Mouse (Mus musculus) thymus, postnatal 4 days (tissue): ENCODE measurements around the gene Plxnb2.

Experiments used
- DNase-seq: peaks from one replicate; pipeline ENCODE4 v3.0.0; 2021

Plxnb2 gene

GRCm38 (mm10) chr15:89178954-89179629, 1.5 kb downstream of the Plxnb2 start:
- DNase-seq = peak; percentile 47

- no peak for DNase-seq
Measured at GRCm38 (mm10) chr15:89178260-89178860, 2.2 kb downstream of the Plxnb2 start.

- DNase-seq = no peak
Measured at GRCm38 (mm10) chr15:89177576-89178259, 2.9 kb downstream of the Plxnb2 start.

- peak; percentile 33 for DNase-seq
Measured at GRCm38 (mm10) chr15:89177121-89177520, 3.5 kb downstream of the Plxnb2 start.

GRCm38 (mm10) chr15:89175411-89176155, 5.0 kb downstream of the Plxnb2 start:
- no peak for DNase-seq

GRCm38 (mm10) chr15:89174889-89175339, 5.7 kb downstream of the Plxnb2 start:
- DNase-seq = no peak

GRCm38 (mm10) chr15:89173906-89174214, 6.7 kb downstream of the Plxnb2 start:
- DNase-seq = no peak

- peak; percentile 54 for DNase-seq
Measured at GRCm38 (mm10) chr15:89173024-89173905, 7.3 kb downstream of the Plxnb2 start.

GRCm38 (mm10) chr15:89172276-89172935, 8.2 kb downstream of the Plxnb2 start:
- no peak for DNase-seq

GRCm38 (mm10) chr15:89171526-89172051, 9.0 kb downstream of the Plxnb2 start:
- DNase-seq = no peak

GRCm38 (mm10) chr15:89170102-89170501, 10.5 kb downstream of the Plxnb2 start:
- no peak for DNase-seq

- DNase-seq = no peak
Measured at GRCm38 (mm10) chr15:89169431-89169830, 11.2 kb downstream of the Plxnb2 start.

- DNase-seq = no peak
Measured at GRCm38 (mm10) chr15:89168922-89169321, 11.7 kb downstream of the Plxnb2 start.

- no peak for DNase-seq
Measured at GRCm38 (mm10) chr15:89165478-89165877, 15.1 kb downstream of the Plxnb2 start.

- no peak for DNase-seq
Measured at GRCm38 (mm10) chr15:89161397-89161796, 19.2 kb downstream of the Plxnb2 start.

- DNase-seq = no peak
Measured at GRCm38 (mm10) chr15:89158516-89158915, 22.1 kb downstream of the Plxnb2 start.

GRCm38 (mm10) chr15:89157954-89158353, 22.6 kb downstream of the Plxnb2 start:
- DNase-seq = peak; percentile 89

GRCm38 (mm10) chr15:89152312-89152711, 28.3 kb downstream of the Plxnb2 start:
- no peak for DNase-seq

- DNase-seq = peak; percentile 70
Measured at GRCm38 (mm10) chr15:89150041-89150390, 30.6 kb downstream of the Plxnb2 start.

GRCm38 (mm10) chr15:89149271-89150040, 31.1 kb downstream of the Plxnb2 start, which contains the start of gene Mapk11:
Mapk11 (minus strand) TSS chr15:89149628.
- peak; percentile 80 for DNase-seq
